Mouse (Mus musculus): Measurements from ENCODE around the gene Usp33.
"Not testable (repeated sequence)": the region's sequence is repeated elsewhere in the genome, so short reads cannot be mapped to it uniquely, and the experiment has no call there.

Gene Usp33

GRCm38 (mm10) chr3:152345732-152346632, at the start of gene Usp33:
TSS of gene Usp33 (plus strand) at chr3:152346478.
- DNase-seq, result peak; percentile 96

- DNase-seq, result peak; percentile 44
Measured at GRCm38 (mm10) chr3:152300376-152301337, 45.6 kb upstream of the Usp33 start.

GRCm38 (mm10) chr3:152302991-152303390, 43.3 kb upstream of the Usp33 start:
- no peak for DNase-seq

- DNase-seq, result peak; percentile 57
Measured at GRCm38 (mm10) chr3:152304093-152304815, 42.0 kb upstream of the Usp33 start.

GRCm38 (mm10) chr3:152305080-152305479, 41.2 kb upstream of the Usp33 start:
- DNase-seq, result peak; percentile 59

GRCm38 (mm10) chr3:152305971-152306370, 40.3 kb upstream of the Usp33 start:
- DNase-seq, result no peak

GRCm38 (mm10) chr3:152308485-152309249, 37.6 kb upstream of the Usp33 start:
- peak; percentile 63 for DNase-seq

GRCm38 (mm10) chr3:152309250-152309645, 37.0 kb upstream of the Usp33 start:
- no peak for DNase-seq

GRCm38 (mm10) chr3:152314666-152315065, 31.6 kb upstream of the Usp33 start:
- not testable (repeated sequence) for DNase-seq

GRCm38 (mm10) chr3:152315613-152316012, 30.7 kb upstream of the Usp33 start:
- peak; percentile 92 for DNase-seq

GRCm38 (mm10) chr3:152316447-152317173, 29.7 kb upstream of the Usp33 start:
- DNase-seq, result not testable (repeated sequence)

- no peak for DNase-seq
Measured at GRCm38 (mm10) chr3:152320972-152321645, 25.2 kb upstream of the Usp33 start.

GRCm38 (mm10) chr3:152321765-152322547, 24.3 kb upstream of the Usp33 start:
- peak; percentile 23 for DNase-seq

GRCm38 (mm10) chr3:152332104-152332503, 14.2 kb upstream of the Usp33 start:
- DNase-seq, result no peak

GRCm38 (mm10) chr3:152332545-152333300, 13.6 kb upstream of the Usp33 start:
- DNase-seq, result no peak

GRCm38 (mm10) chr3:152333641-152334040, 12.6 kb upstream of the Usp33 start:
- no peak for DNase-seq

GRCm38 (mm10) chr3:152336085-152336484, 10.2 kb upstream of the Usp33 start:
- no peak for DNase-seq

- peak; percentile 80 for DNase-seq
Measured at GRCm38 (mm10) chr3:152339862-152340557, 6.3 kb upstream of the Usp33 start, which contains the start of gene Miga1. TSS of gene Miga1 (minus strand) at chr3:152340407.

Data from lung, postnatal 10 days (tissue).